Mouse (Mus musculus): ENCODE results near the gene Ly6g6d.

DNA sequence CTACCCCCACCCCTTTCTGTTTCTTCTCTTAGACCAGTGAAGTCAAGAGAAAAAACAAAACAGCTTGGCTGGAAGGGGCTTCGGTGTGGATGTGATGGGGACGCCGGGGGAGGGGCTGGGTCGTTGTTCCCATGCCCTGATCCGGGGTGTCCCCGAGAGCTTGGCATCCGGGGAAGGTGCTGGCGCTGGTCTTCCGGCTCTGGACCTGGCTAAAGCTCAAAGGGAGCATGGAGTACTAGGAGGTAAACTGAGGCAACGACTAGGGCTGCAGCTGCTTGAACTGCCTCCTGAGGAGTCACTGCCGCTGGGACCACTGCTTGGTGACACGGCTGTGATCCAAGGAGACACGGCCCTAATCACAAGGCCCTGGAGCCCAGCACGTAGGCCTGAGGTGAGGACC, 17.8 kb downstream of the Ly6g6d start:
- TF ChIP-seq CTCF (IDR thresholded peaks at IDR 0.05; ENCODE audit: borderline replicate concordance, insufficient read depth, low read depth, low read length), result no peak
- TF ChIP-seq POLR2A (IDR thresholded peaks at IDR 0.05; ENCODE audit: borderline replicate concordance, insufficient read depth, low read length), result no peak

Data from cerebellum, adult 2 months (tissue).